Mouse (Mus musculus): ENCODE measurements around the gene Hoxb13. TPM values are rescaled to one million over a fixed set of nuclear protein-coding genes. Genes with fewer than 3 reads are reported as not detected.

The Hoxb13 gene
- polyA plus RNA-seq, 1 experiment: not detected

DNA sequence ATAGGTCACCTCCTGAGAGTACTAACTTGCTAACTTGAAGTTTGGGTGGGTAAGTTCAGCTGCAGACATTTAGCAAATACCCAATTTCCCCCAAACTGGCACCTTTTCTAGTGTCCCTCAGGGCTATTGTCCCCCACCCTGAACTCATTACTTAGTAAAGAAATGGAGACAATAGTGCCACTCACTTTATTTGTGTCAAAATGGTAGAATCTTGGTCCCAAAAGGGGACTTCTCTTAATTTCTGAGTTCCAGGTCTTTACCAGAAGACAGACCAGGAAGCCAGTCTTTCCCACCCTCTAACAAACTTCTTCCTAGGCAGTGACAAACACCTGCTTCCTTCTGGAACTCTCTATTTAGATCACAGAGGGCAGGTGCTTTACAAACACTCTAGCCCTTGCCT lies 7.6 kb downstream of the Hoxb13 start:
- no peak for TF ChIP-seq POLR2A (IDR thresholded peaks at IDR 0.05; ENCODE audit: borderline replicate concordance, low read depth, low read length)
- no peak for TF ChIP-seq CTCF (IDR thresholded peaks at IDR 0.05; ENCODE audit: low read depth, low read length)
- H3K4me1 ChIP-seq (ENCODE audit: control insufficient read depth, insufficient read depth, low read length): no peaks in the 10 kb centered on the region; the same call in 1 of the 2 replicates
- H3K4me3 ChIP-seq (ENCODE audit: insufficient read depth, low read length): no peak overlapping the region
- no peak overlapping the region for H3K27ac ChIP-seq (ENCODE audit: insufficient read depth, low read depth, low read length)

DNA sequence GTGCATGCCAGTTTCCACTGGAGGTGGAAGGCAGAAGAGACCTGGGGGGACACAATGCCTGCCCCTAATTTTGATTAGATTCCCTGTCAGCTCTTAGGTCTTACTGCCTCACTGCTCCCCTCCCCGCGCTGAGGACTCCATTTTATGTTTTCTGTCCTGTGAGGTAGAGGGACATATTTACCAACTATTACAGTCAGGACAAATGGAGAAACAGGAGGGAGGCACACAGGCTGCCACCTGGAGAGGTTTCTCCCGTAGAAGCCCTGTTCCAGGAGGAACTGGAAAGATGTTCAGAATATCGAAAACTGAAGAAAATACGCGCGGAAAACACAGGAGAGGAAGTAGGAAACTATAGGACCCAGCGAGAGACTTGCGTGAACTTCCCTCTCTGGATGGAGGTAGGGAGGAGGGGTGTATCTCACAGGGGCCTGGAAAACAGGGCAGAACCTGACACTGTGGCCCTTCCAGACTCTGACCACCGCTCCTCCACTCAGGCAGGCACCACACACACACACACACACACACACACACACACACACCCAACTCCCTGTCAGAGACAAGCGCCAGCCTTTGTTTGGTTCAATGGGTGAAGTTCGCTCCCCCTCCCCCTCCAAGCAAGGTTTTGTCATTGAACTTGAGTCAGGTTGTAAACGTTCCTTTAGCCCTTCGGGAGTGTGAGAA lies 8.4 kb downstream of the Hoxb13 start:
- H3K27ac ChIP-seq (ENCODE audit: insufficient read depth, low read depth, low read length): no peak overlapping the region
- no peaks in the 10 kb centered on the region; the same call in 1 of the 2 replicates for H3K4me1 ChIP-seq (ENCODE audit: control insufficient read depth, insufficient read depth, low read length)
- TF ChIP-seq POLR2A (IDR thresholded peaks at IDR 0.05; ENCODE audit: borderline replicate concordance, low read depth, low read length) (no peak), CTCF (IDR thresholded peaks at IDR 0.05; ENCODE audit: low read depth, low read length) (no peak)
- H3K4me3 ChIP-seq (ENCODE audit: insufficient read depth, low read length): no peak overlapping the region; the same call in 1 of the 2 replicates

DNA sequence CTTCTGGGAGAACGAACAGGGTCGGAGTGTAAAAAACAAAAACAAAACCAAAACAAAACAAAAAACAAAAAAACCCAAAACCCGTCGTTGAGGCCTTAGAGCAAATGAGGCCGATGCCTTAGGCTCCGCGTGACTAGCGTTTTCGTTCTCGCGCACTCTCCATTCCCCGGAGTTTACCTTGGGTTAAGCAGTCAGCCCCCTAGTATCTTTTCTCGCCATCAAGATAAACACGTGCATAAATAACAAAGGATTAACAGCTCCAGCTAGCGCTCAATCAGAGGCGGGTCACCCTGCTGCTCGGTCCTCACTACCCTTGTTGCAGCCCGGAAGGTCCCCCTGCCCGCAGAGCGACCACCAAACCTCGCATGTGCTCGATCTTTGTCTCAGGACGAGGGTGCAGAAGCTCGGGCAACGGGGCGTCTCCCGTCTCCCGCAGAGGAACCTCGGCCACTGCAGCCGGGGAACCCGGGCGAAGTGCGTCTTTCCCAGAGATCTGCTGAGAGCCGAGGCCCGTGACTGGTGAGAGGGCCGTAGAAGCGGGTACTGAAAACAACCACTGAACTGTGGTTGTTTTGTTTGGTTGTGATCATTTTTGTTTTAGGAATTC lies 9.2 kb downstream of the Hoxb13 start:
- H3K4me3 ChIP-seq (ENCODE audit: insufficient read depth, low read length): no peak overlapping the region

DNA sequence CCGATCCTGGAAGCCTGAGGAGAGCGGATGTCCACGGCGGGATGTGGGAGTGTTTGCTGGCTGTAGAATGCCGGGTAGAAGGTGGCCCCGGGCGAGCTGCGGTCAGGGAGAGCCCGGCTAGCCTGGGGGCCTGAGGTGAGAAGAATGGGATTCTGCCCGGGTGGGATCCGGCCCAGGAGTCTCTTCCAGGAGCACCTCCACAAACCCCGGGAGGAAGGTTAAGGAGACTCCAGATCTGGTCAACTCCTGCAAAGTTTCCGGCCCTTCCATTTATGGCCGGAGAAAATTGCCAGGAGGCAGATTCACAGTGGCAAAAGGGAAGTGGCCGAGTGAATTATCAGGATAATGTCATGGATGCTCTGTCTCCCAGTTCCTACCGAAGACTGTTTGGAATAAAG lies 9.7 kb downstream of the Hoxb13 start:
- Histone ChIP-seq H3K4me1 (ENCODE audit: control insufficient read depth, insufficient read depth, low read length) (no peaks in the 10 kb centered on the region; the same call in 1 of the 2 replicates), H3K4me3 (ENCODE audit: insufficient read depth, low read length) (no peak overlapping the region), H3K27ac (ENCODE audit: insufficient read depth, low read depth, low read length) (no peak overlapping the region)
- TF ChIP-seq CTCF (IDR thresholded peaks at IDR 0.05; ENCODE audit: low read depth, low read length) (no peak), POLR2A (IDR thresholded peaks at IDR 0.05; ENCODE audit: borderline replicate concordance, low read depth, low read length) (no peak)

More for the DNA sequence above, 9.2 kb downstream of the Hoxb13 start:
- no peak overlapping the region for H3K27ac ChIP-seq (ENCODE audit: insufficient read depth, low read depth, low read length)
- H3K4me1 ChIP-seq (ENCODE audit: control insufficient read depth, insufficient read depth, low read length): no peaks in the 10 kb centered on the region; the same call in 1 of the 2 replicates
- TF ChIP-seq POLR2A (IDR thresholded peaks at IDR 0.05; ENCODE audit: borderline replicate concordance, low read depth, low read length): no peak
- TF ChIP-seq CTCF (IDR thresholded peaks at IDR 0.05; ENCODE audit: low read depth, low read length): no peak

DNA sequence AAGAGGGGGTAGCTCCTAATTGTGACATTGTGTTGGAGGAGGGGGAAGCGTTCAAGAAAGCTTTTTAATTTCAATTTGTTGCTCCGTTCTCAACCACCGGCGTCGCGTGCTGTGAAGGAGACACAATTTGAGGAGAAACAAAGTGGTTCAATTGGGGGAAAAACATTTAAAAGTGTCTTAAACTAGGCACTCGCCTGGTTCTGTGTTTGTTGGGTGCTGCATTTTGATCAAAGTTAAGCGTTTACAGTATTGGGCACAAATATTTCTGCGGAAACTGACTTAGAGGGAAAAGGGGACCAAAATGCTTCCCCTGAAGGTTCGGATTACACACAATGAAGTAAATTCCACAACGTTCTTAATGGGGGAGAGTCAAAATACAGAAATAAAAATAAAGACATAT lies 10.2 kb downstream of the Hoxb13 start:
- no peak overlapping the region for H3K4me3 ChIP-seq (ENCODE audit: insufficient read depth, low read length)
- no peaks in the 10 kb centered on the region; the same call in 1 of the 2 replicates for H3K4me1 ChIP-seq (ENCODE audit: control insufficient read depth, insufficient read depth, low read length)
- H3K27ac ChIP-seq (ENCODE audit: insufficient read depth, low read depth, low read length): no peak overlapping the region
- no peak for TF ChIP-seq CTCF (IDR thresholded peaks at IDR 0.05; ENCODE audit: low read depth, low read length)
- no peak for TF ChIP-seq POLR2A (IDR thresholded peaks at IDR 0.05; ENCODE audit: borderline replicate concordance, low read depth, low read length)

DNA sequence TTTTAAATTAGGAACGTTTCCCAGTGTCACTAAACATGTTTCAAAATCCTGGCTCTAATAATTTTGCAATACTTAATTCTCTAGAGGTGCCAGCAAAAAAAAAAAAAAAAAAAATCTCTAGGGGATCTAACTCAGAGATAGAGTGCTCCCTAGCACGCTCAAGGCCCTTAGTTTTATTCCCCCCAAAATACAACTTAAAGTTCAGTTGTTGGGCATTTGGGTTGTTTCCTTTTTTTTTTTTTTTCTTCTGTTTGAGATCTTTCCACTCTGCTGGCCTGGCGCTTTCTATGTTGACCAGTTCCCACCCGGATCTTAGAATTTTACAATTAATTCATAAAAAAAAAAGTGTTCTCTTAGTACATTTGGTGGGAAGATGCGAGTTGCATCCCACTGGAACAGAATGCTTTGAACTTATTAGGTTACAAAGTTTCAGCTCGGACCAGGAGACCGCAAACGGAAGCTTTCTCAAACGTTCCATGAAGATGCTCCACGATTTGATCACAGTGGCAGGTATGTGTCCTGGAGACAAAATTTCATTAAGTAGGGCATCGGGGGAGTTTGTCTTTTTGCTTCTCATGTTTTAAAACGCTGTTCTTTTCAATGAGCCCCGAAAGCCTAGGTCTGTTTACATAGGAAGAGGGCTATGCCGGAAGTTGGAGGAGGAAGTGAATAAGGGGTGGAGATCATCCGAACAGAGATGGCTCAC lies 11.5 kb downstream of the Hoxb13 start:
- no peak for TF ChIP-seq POLR2A (IDR thresholded peaks at IDR 0.05; ENCODE audit: borderline replicate concordance, low read depth, low read length)
- no peak for TF ChIP-seq CTCF (IDR thresholded peaks at IDR 0.05; ENCODE audit: low read depth, low read length)
- Histone ChIP-seq H3K4me3 (ENCODE audit: insufficient read depth, low read length) (peak overlapping the region; percentile 37), H3K27ac (ENCODE audit: insufficient read depth, low read depth, low read length) (no peak overlapping the region)

DNA sequence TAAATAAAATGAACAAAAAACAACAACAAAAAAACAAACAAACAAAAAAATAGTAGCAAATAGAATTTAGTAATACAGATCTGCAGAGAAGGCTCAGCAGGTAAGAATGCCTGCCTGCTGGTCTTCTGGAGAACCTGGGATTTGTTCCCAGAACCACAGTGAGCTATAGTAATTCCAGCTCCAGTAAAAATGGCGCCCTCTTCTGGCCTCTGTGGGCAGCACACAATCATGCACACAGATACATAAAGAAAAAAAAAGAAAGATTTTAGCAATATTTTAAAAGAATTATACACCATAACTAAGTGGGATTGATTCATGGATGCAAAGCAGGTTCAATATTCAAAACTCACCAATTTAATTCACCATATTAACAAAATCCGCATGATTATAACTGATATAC lies 29.7 kb downstream of the Hoxb13 start:
- no peak overlapping the region for H3K4me3 ChIP-seq (ENCODE audit: insufficient read depth, low read length)
- H3K4me1 ChIP-seq (ENCODE audit: control insufficient read depth, insufficient read depth, low read length): no peaks in the 10 kb centered on the region
- no peak overlapping the region for H3K27ac ChIP-seq (ENCODE audit: insufficient read depth, low read depth, low read length)
- TF ChIP-seq POLR2A (IDR thresholded peaks at IDR 0.05; ENCODE audit: borderline replicate concordance, low read depth, low read length) (no peak), CTCF (IDR thresholded peaks at IDR 0.05; ENCODE audit: low read depth, low read length) (0 out of 2 replicates have a peak, but pooled peaks have one; percentile 10)

More for the DNA sequence above, 11.5 kb downstream of the Hoxb13 start:
- no peaks in the 10 kb centered on the region for H3K4me1 ChIP-seq (ENCODE audit: control insufficient read depth, insufficient read depth, low read length)

DNA sequence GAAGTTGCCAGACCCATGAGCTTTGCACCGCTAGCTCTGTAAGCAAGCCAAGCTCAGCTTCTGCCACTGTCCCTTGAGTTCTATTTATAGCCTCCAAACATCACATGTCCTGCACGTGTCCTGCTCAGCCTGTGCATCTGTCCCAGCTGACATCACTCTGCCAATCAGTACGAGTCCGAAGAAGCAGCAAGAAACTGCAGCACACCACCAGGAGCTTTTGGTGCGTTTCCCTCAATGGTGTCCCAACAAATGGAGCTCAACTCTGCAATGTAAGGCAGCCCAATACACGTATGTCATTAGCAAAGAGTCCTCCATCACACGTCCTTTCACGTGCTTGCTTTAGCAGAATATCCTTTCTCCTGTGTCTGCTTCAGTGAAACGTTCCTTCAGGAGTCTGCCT lies 33.6 kb downstream of the Hoxb13 start:
- Histone ChIP-seq H3K4me1 (ENCODE audit: control insufficient read depth, insufficient read depth, low read length) (no peaks in the 10 kb centered on the region), H3K27ac (ENCODE audit: insufficient read depth, low read depth, low read length) (no peak overlapping the region), H3K4me3 (ENCODE audit: insufficient read depth, low read length) (no peak overlapping the region)
- TF ChIP-seq POLR2A (IDR thresholded peaks at IDR 0.05; ENCODE audit: borderline replicate concordance, low read depth, low read length) (no peak), CTCF (IDR thresholded peaks at IDR 0.05; ENCODE audit: low read depth, low read length) (no peak)

DNA sequence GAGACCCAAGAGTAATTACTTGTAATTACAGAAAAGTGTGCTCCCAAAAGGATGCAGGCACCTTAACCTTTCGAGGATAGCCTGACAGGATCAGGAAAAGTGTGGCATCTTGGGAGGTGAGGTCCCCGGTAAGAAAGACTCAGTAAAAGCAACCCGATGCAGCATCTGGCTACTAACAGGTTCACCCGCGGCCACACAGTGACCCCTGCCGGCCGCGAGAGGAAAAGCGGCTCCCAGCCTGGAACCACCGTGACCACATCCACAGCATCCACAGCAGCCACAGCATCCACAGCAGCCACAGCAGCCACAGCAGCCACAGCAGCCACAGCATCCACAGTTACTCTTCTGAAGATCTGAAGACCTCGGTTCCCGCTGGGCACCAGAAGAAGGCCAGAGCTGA lies 40.8 kb downstream of the Hoxb13 start:
- Histone ChIP-seq H3K4me3 (ENCODE audit: insufficient read depth, low read length) (no peak overlapping the region), H3K27ac (ENCODE audit: insufficient read depth, low read depth, low read length) (no peak overlapping the region), H3K4me1 (ENCODE audit: control insufficient read depth, insufficient read depth, low read length) (no peaks in the 10 kb centered on the region)
- peak; percentile 58 for TF ChIP-seq CTCF (IDR thresholded peaks at IDR 0.05; ENCODE audit: low read depth, low read length)
- no peak for TF ChIP-seq POLR2A (IDR thresholded peaks at IDR 0.05; ENCODE audit: borderline replicate concordance, low read depth, low read length)

DNA sequence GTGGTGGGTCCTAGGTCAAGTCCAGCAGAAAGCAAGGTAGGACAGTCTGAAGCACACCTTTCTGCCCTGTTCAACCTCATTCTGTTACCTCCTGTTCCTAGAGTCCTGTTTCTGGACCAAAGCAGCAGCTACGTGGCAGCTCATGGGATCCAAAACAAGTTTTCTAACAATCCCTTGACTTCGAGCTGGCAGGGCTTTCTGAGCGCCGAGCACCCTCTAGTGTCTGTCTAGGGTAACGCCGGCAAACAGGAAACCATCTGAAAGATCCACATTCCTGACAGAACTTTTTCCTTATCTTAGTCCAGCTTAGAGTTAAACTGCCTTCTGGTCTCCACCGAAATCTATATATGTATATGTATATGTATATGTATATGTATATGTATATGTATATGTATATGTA lies 46.1 kb downstream of the Hoxb13 start:
- Histone ChIP-seq H3K27ac (ENCODE audit: insufficient read depth, low read depth, low read length) (no peak overlapping the region), H3K4me3 (ENCODE audit: insufficient read depth, low read length) (no peak overlapping the region), H3K4me1 (ENCODE audit: control insufficient read depth, insufficient read depth, low read length) (no peaks in the 10 kb centered on the region)
- no peak for TF ChIP-seq POLR2A (IDR thresholded peaks at IDR 0.05; ENCODE audit: borderline replicate concordance, low read depth, low read length)
- TF ChIP-seq CTCF (IDR thresholded peaks at IDR 0.05; ENCODE audit: low read depth, low read length): peak; percentile 33; the same call in 1 of the 2 replicates

Other genes with a start within 250 kb of the Hoxb13 start
- not detected in 2 replicates for gene Igf2bp1, start 188.4 kb upstream of the Hoxb13 start, polyA plus RNA-seq (2012; ENCODE audit: insufficient read depth, insufficient read length, missing spikeins)
- not detected in 2 replicates for gene Gip, start 169.8 kb upstream of the Hoxb13 start, polyA plus RNA-seq (2012; ENCODE audit: insufficient read depth, insufficient read length, missing spikeins)
- 81.3 and 91.8 TPM in 2 replicates for gene Snf8, start 159.4 kb upstream of the Hoxb13 start, polyA plus RNA-seq (2012; ENCODE audit: insufficient read depth, insufficient read length, missing spikeins)
- gene Ube2z, start 128.9 kb upstream of the Hoxb13 start, polyA plus RNA-seq (2012; ENCODE audit: insufficient read depth, insufficient read length, missing spikeins): 37.6 and 43.6 TPM in 2 replicates
- gene Atp5g1, start 118.6 kb upstream of the Hoxb13 start, polyA plus RNA-seq (2012; ENCODE audit: insufficient read depth, insufficient read length, missing spikeins): 101 and 118 TPM in 2 replicates
- gene Calcoco2, start 82.4 kb upstream of the Hoxb13 start, polyA plus RNA-seq (2012; ENCODE audit: insufficient read depth, insufficient read length, missing spikeins): not detected in 2 replicates
- not detected in 2 replicates for gene Ttll6, start 60.5 kb upstream of the Hoxb13 start, polyA plus RNA-seq (2012; ENCODE audit: insufficient read depth, insufficient read length, missing spikeins)
- gene Hoxb9, start 77.1 kb downstream of the Hoxb13 start, polyA plus RNA-seq (2012; ENCODE audit: insufficient read depth, insufficient read length, missing spikeins): not detected in 2 replicates
- gene Hoxb8, start 87.6 kb downstream of the Hoxb13 start, polyA plus RNA-seq (2012; ENCODE audit: insufficient read depth, insufficient read length, missing spikeins): not detected in 2 replicates
- not detected in 2 replicates for gene Hoxb7, start 92.3 kb downstream of the Hoxb13 start, polyA plus RNA-seq (2012; ENCODE audit: insufficient read depth, insufficient read length, missing spikeins)
- not detected in 2 replicates for gene Hoxb6, start 98.2 kb downstream of the Hoxb13 start, polyA plus RNA-seq (2012; ENCODE audit: insufficient read depth, insufficient read length, missing spikeins)
- gene Hoxb5, start 109.0 kb downstream of the Hoxb13 start, polyA plus RNA-seq (2012; ENCODE audit: insufficient read depth, insufficient read length, missing spikeins): not detected in 2 replicates
- gene Hoxb4, start 124.0 kb downstream of the Hoxb13 start, polyA plus RNA-seq (2012; ENCODE audit: insufficient read depth, insufficient read length, missing spikeins): 7.9 and 10.2 TPM in 2 replicates
- 1.0 and 1.6 TPM in 2 replicates for gene Hoxb3, start 129.0 kb downstream of the Hoxb13 start, polyA plus RNA-seq (2012; ENCODE audit: insufficient read depth, insufficient read length, missing spikeins)
- gene Hoxb2, start 156.2 kb downstream of the Hoxb13 start, polyA plus RNA-seq (2012; ENCODE audit: insufficient read depth, insufficient read length, missing spikeins): 0.25 TPM in 1 of 2 replicates, not detected in the other
- gene Hoxb1, start 171.4 kb downstream of the Hoxb13 start, polyA plus RNA-seq (2012; ENCODE audit: insufficient read depth, insufficient read length, missing spikeins): not detected in 2 replicates

All from bone marrow macrophage, adult 2 months (primary cell).